Mouse (Mus musculus) midbrain, postnatal 0 days (tissue): ENCODE results near the gene Arrdc2. TPM values are rescaled to one million over a fixed set of nuclear protein-coding genes. Genes with fewer than 3 reads are reported as not detected.

Experiments
- ATAC-seq: fragments of 200-750 bp; cut with Nextera tagmentation; 2 replicates; pipeline ENCODE4 v1.8.0; 2017; ENCODE audit warnings: moderate number of reproducible peaks, mild to moderate bottlenecking, moderate TSS enrichment, moderate library complexity; ENCODE audit not compliant: low FRiP score
- DNase-seq: peaks from one replicate; pipeline ENCODE4 v3.0.0-alpha.2; 2015; ENCODE audit warnings: low spot score
- H3K27ac ChIP-seq: fragments of 300-500 bp; sonication (generic); 2 replicates; pipeline ENCODE4 v1.5.1; 2014; ENCODE audit warnings: low read depth, mild to moderate bottlenecking, low read length, mixed read lengths
- H3K27me3 ChIP-seq: fragments of 300-500 bp; sonication (generic); 2 replicates; pipeline ENCODE4 v1.6.1; 2014; ENCODE audit warnings: low read length, control low read depth, mixed read lengths; ENCODE audit not compliant: insufficient read depth
- H3K36me3 ChIP-seq: fragments of 300-500 bp; sonication (generic); 2 replicates; pipeline ENCODE4 v1.6.1; 2014; ENCODE audit warnings: low read length, control low read depth, mixed read lengths; ENCODE audit not compliant: insufficient read depth
- H3K4me1 ChIP-seq: fragments of 300-500 bp; sonication (generic); 2 replicates; pipeline ENCODE4 v1.6.1; 2014; ENCODE audit warnings: mild to moderate bottlenecking, control low read depth, antibody characterized with exemption, low read length, mixed read lengths; ENCODE audit not compliant: insufficient read depth
- H3K4me2 ChIP-seq: fragments of 300-500 bp; sonication (generic); 2 replicates; pipeline ENCODE4 v1.6.1; 2014; ENCODE audit warnings: low read depth, mild to moderate bottlenecking, low read length, mixed read lengths; ENCODE audit not compliant: poor library complexity, severe bottlenecking
- H3K4me3 ChIP-seq: fragments of 300-500 bp; sonication (generic); 2 replicates; pipeline ENCODE4 v1.5.1; 2014; ENCODE audit warnings: low read depth, mild to moderate bottlenecking, low read length, moderate library complexity
- H3K9ac ChIP-seq: fragments of 300-500 bp; sonication (generic); replicated peaks from 2 replicates; pipeline ENCODE4 v1.6.1; 2014; ENCODE audit warnings: mild to moderate bottlenecking, low read length, moderate library complexity, mixed read lengths; ENCODE audit not compliant: poor library complexity, severe bottlenecking
- H3K9me3 ChIP-seq: fragments of 300-500 bp; sonication (generic); 2 replicates; pipeline ENCODE4 v1.6.1; 2016; ENCODE audit warnings: low read length, control low read depth
- CTCF ChIP-seq: IDR thresholded peaks from 2 replicates; pipeline ENCODE4 v1.5.1; 2016; ENCODE audit warnings: antibody characterized with exemption, mild to moderate bottlenecking
- WGBS: fragments of 180-500 bp; shearing (Covaris S2); extraction: QIAGEN DNeasy Blood & Tissue Kit; methylation state at CpG from one replicate; pipeline ENCODE4 v1.1.7; 2014; 5-methylcytosine and 5-hydroxymethylcytosine counted together
- polyA plus RNA-seq: library from polyadenylated mRNA; unstranded; fragments of >200 nt; fragmentation: Nextera tagmentation; extraction: Ambion mirVana; gene quantifications from 2 replicates; pipeline ENCODE4 v1.2.1, GENCODE M21; 2015
- total RNA-seq: library from RNA; depleted of rRNA; stranded (reverse); fragments of >200 nt; gene quantifications from 2 replicates; pipeline ENCODE4 v1.2.3, GENCODE M21; 2014

Gene Arrdc2
- total and polyA plus RNA-seq, 2 experiments from 2014 or later: 6.0 to 13.6 TPM

GRCm38 (mm10) chr8:70833018-70833482 is 6.5 kb downstream of the Arrdc2 start:
- H3K4me3 ChIP-seq: no peak overlapping the region
- no peaks in the 10 kb centered on the region for H3K4me1 ChIP-seq
- H3K36me3 ChIP-seq: peaks cover 6% of the 10 kb centered on the region; the same call in 1 of the 2 replicates
- no peak overlapping the region for H3K9ac ChIP-seq
- no peak overlapping the region for H3K4me2 ChIP-seq
- TF ChIP-seq CTCF: no peak
- H3K27me3 ChIP-seq: no peaks in the 10 kb centered on the region
- H3K27ac ChIP-seq: no peak overlapping the region
- H3K9me3 ChIP-seq: no peaks in the 10 kb centered on the region
- 62% methylated on average over 9 of the region's 9 CpGs for WGBS
- ATAC-seq (no peak), DNase-seq (no peak)

GRCm38 (mm10) chr8:70832371-70832770 is 7.1 kb downstream of the Arrdc2 start:
- no peaks in the 10 kb centered on the region for H3K4me1 ChIP-seq
- H3K9me3 ChIP-seq: no peaks in the 10 kb centered on the region
- no peak for TF ChIP-seq CTCF
- no peak overlapping the region for H3K4me3 ChIP-seq
- ATAC-seq: no peak
- 71% methylated on average over 11 of the region's 11 CpGs for WGBS
- no peak overlapping the region for H3K9ac ChIP-seq
- H3K4me2 ChIP-seq: no peak overlapping the region
- H3K27ac ChIP-seq: no peak overlapping the region
- DNase-seq: no peak
- peaks cover 6% of the 10 kb centered on the region; the same call in 1 of the 2 replicates for H3K36me3 ChIP-seq
- no peaks in the 10 kb centered on the region for H3K27me3 ChIP-seq

- 87% methylated on average over 8 of the region's 8 CpGs for WGBS
- H3K27ac ChIP-seq: no peak overlapping the region
- no peaks in the 10 kb centered on the region for H3K27me3 ChIP-seq
- H3K4me1 ChIP-seq: no peaks in the 10 kb centered on the region
- no peak overlapping the region for H3K4me3 ChIP-seq
- TF ChIP-seq CTCF: no peak
- no peak overlapping the region for H3K9ac ChIP-seq
- H3K4me2 ChIP-seq: no peak overlapping the region
- DNase-seq: no peak
- peaks cover 6% of the 10 kb centered on the region; the same call in 1 of the 2 replicates for H3K36me3 ChIP-seq
- no peaks in the 10 kb centered on the region for H3K9me3 ChIP-seq
- no peak for ATAC-seq
Observed at GRCm38 (mm10) chr8:70831517-70831916, 8.0 kb downstream of the Arrdc2 start.

- no peaks in the 10 kb centered on the region for H3K4me1 ChIP-seq
- WGBS: 91% methylated on average over 1 of the region's 1 CpGs
- no peaks in the 10 kb centered on the region for H3K9me3 ChIP-seq
- no peak for ATAC-seq
- H3K9ac ChIP-seq: no peak overlapping the region
- H3K4me3 ChIP-seq: no peak overlapping the region
- no peak for DNase-seq
- TF ChIP-seq CTCF: no peak
- no peaks in the 10 kb centered on the region for H3K36me3 ChIP-seq
- H3K27ac ChIP-seq: no peak overlapping the region
- H3K27me3 ChIP-seq: no peaks in the 10 kb centered on the region
- H3K4me2 ChIP-seq: no peak overlapping the region
Observed at GRCm38 (mm10) chr8:70827796-70828195, 11.7 kb downstream of the Arrdc2 start.

GRCm38 (mm10) chr8:70827010-70827409 is 12.5 kb downstream of the Arrdc2 start:
- Histone ChIP-seq H3K9ac (no peak overlapping the region), H3K4me2 (no peak overlapping the region), H3K27ac (no peak overlapping the region), H3K9me3 (no peaks in the 10 kb centered on the region), H3K4me1 (no peaks in the 10 kb centered on the region), H3K4me3 (no peak overlapping the region), H3K36me3 (no peaks in the 10 kb centered on the region), H3K27me3 (no peaks in the 10 kb centered on the region)
- TF ChIP-seq CTCF: peak; percentile 29; the same call in 1 of the 2 replicates
- DNase-seq (no peak), ATAC-seq (no peak)
- WGBS: 96% methylated on average over 2 of the region's 2 CpGs

- H3K9me3 ChIP-seq: no peaks in the 10 kb centered on the region
- DNase-seq (no peak), ATAC-seq (no peak)
- no peak overlapping the region for H3K4me3 ChIP-seq
- no peaks in the 10 kb centered on the region for H3K36me3 ChIP-seq
- TF ChIP-seq CTCF: no peak
- H3K27me3 ChIP-seq: 0 out of 2 replicates have a peak, but pooled peaks cover 3% of the 10 kb centered on the region
- no peak overlapping the region for H3K4me2 ChIP-seq
- no peak overlapping the region for H3K27ac ChIP-seq
- H3K4me1 ChIP-seq: no peaks in the 10 kb centered on the region
- 86% methylated on average over 8 of the region's 8 CpGs for WGBS
- no peak overlapping the region for H3K9ac ChIP-seq
Observed at GRCm38 (mm10) chr8:70825816-70826215, 13.7 kb downstream of the Arrdc2 start.
